Mouse (Mus musculus) gastrocnemius, adult 8-10 months (tissue): Measurements from ENCODE around the gene Jak1. TPM values are rescaled to one million over a fixed set of nuclear protein-coding genes. Genes with fewer than 3 reads are reported as not detected.
"Not testable (repeated sequence)": the region's sequence is repeated elsewhere in the genome, so short reads cannot be mapped to it uniquely, and the experiment has no call there.

ENCODE experiments used
- DNase-seq, 2 experiments: peaks; one replicate each; pipeline ENCODE4 v3.0.0; 2022; ENCODE audit warnings: low spot score in 2 of 2
- total RNA-seq, 4 experiments: library from RNA; stranded (reverse); gene quantifications; 2 replicates each; pipeline ENCODE4 v1.2.4; 2022

The Jak1 gene
- total RNA-seq, 4 experiments from 2014 or later = 92.6 to 112 (median 104) TPM

- no peak for DNase-seq
Observed at GRCm38 (mm10) chr4:101276456-101277070, 11.5 kb upstream of the Jak1 start.

- DNase-seq = no peak
Observed at GRCm38 (mm10) chr4:101275881-101276280, 10.8 kb upstream of the Jak1 start.

- no peak for DNase-seq
Observed at GRCm38 (mm10) chr4:101270734-101271133, 5.7 kb upstream of the Jak1 start.

- DNase-seq = not testable (repeated sequence)
Observed at GRCm38 (mm10) chr4:101268506-101268905, 3.4 kb upstream of the Jak1 start.

GRCm38 (mm10) chr4:101265523-101265922 lies 441 bp upstream of the Jak1 start:
- DNase-seq = no peak

- no peak for DNase-seq
Observed at GRCm38 (mm10) chr4:101263968-101264740, 928 bp downstream of the Jak1 start.

- DNase-seq = no peak
Observed at GRCm38 (mm10) chr4:101261596-101261995, 3.5 kb downstream of the Jak1 start.

- DNase-seq = no peak
Observed at GRCm38 (mm10) chr4:101260744-101261291, 4.3 kb downstream of the Jak1 start.

GRCm38 (mm10) chr4:101256526-101257210 lies 8.4 kb downstream of the Jak1 start:
- DNase-seq = no peak

GRCm38 (mm10) chr4:101254606-101255349 lies 10.3 kb downstream of the Jak1 start:
- no peak for DNase-seq

GRCm38 (mm10) chr4:101254015-101254414 lies 11.1 kb downstream of the Jak1 start:
- DNase-seq = no peak

GRCm38 (mm10) chr4:101252781-101253622 lies 12.1 kb downstream of the Jak1 start:
- DNase-seq = no peak

GRCm38 (mm10) chr4:101252016-101252415 lies 13.1 kb downstream of the Jak1 start:
- no peak for DNase-seq

- DNase-seq = no peak
Observed at GRCm38 (mm10) chr4:101249977-101250743, 14.9 kb downstream of the Jak1 start.

- no peak for DNase-seq
Observed at GRCm38 (mm10) chr4:101247355-101247754, 17.7 kb downstream of the Jak1 start.

GRCm38 (mm10) chr4:101246569-101246968 lies 18.5 kb downstream of the Jak1 start:
- DNase-seq = no peak

GRCm38 (mm10) chr4:101244257-101245011 lies 20.6 kb downstream of the Jak1 start:
- peak in 1 of 2 experiments; percentile 35 for DNase-seq

GRCm38 (mm10) chr4:101240875-101241173 lies 24.3 kb downstream of the Jak1 start:
- DNase-seq = no peak
